Mouse (Mus musculus): ENCODE data around the gene Kifc3. TPM values are rescaled to one million over a fixed set of nuclear protein-coding genes. Genes with fewer than 3 reads are reported as not detected.

Gene Kifc3
- total RNA-seq (2023) = 15.4 and 16.1 TPM in 2 replicates

GRCm38 (mm10) chr8:95202649-95203275 lies at the start of gene Kifc3:
TSS of gene Kifc3 (minus strand) at chr8:95202812.

GRCm38 (mm10) chr8:95080381-95081341 lies 122.0 kb downstream of the Kifc3 start, which contains the start of gene Katnb1:
TSS of gene Katnb1 (plus strand) at chr8:95081186.

GRCm38 (mm10) chr8:95054927-95055510 lies 147.6 kb downstream of the Kifc3 start, which contains the start of gene Drc7:
TSS of gene Drc7 (plus strand) at chr8:95055103.

Other genes with a start within 250 kb of the Kifc3 start
- gene Adgrg1, start 228.1 kb downstream of the Kifc3 start, total RNA-seq (2023) = 6.2 and 9.2 TPM in 2 replicates
- 175 and 211 TPM in 2 replicates for gene Adgrg3, start 185.1 kb downstream of the Kifc3 start, total RNA-seq (2023)
- 0.73 and 1.2 TPM in 2 replicates for gene Drc7, start 147.7 kb downstream of the Kifc3 start, total RNA-seq (2023)
- gene Katnb1, start 121.6 kb downstream of the Kifc3 start, total RNA-seq (2023) = 19.7 and 20.8 TPM in 2 replicates
- gene Cngb1, start 103.8 kb upstream of the Kifc3 start, total RNA-seq (2023) = not detected in 2 replicates
- not detected in 2 replicates for gene Tepp, start 107.8 kb upstream of the Kifc3 start, total RNA-seq (2023)
- 13.6 and 14.4 TPM in 2 replicates for gene Zfp319, start 129.1 kb upstream of the Kifc3 start, total RNA-seq (2023)
- 36.4 and 57.3 TPM in 2 replicates for gene Usb1, start 129.5 kb upstream of the Kifc3 start, total RNA-seq (2023)
- not detected in 2 replicates for gene Mmp15, start 149.5 kb upstream of the Kifc3 start, total RNA-seq (2023)
- gene Cfap20, start 232.1 kb upstream of the Kifc3 start, total RNA-seq (2023) = 44.1 and 59.8 TPM in 2 replicates

Data from neutrophil, adult 65 days (primary cell).